In the genomic region with DNA sequence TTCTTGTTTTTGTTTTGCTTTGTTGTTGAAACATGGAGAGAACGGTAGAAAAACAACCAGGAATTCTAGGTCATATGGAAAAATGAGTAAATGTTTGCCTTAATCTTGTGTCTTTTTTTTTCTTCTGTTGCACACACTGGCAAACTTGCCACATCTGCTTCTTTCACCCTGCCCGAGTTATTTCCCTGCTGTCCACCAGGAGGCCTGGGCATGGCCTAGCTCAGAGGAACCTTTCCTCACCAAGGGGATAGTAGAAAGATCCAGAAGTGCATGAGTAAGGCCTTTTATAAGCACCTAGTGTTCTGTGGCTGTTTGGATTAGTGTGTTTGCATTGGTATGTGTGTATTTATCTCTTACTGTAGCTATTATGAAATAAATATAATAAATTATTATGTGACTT, we compare ENCODE assay signal across 9 mouse cellular contexts. TPM values are rescaled to one million over a fixed set of nuclear protein-coding genes. Genes with fewer than 3 reads are reported as not detected.
A peak's percentile ranks its signal among the peaks of the same experiment; 100 is the strongest.
DNase-seq lines count a peak whose midpoint lies in the region; ATAC-seq and TF ChIP-seq lines count a peak whose summit lies in the region.
"Had no signal": no experiment of that assay in that cellular context is flagged by ENCODE, and none has a peak within 500 bp of the region (broad histone marks: within the 10 kb centered on the region; RNA-seq: fewer than 3 reads in every experiment).

No protein-coding gene starts in this region.

- ATAC-seq in stomach, postnatal 0 days (ENCODE audit: low FRiP score, low TSS enrichment): peak; percentile 56; the same call in 1 of the 2 replicates
- ATAC-seq: forebrain, embryonic 13.5 days had no signal

- H3K27ac ChIP-seq in gastrocnemius, adult 2 months: 0 out of 2 replicates have a peak overlapping the region, but pooled peaks have one; percentile 0
- no peak overlapping the region for H3K27ac ChIP-seq in thymus, adult 2 months (ENCODE audit: control insufficient read depth, insufficient read depth, low read length)
- no peak overlapping the region for H3K27ac ChIP-seq in stomach, postnatal 0 days (replicated peaks)
- H3K27ac ChIP-seq: forebrain, embryonic 13.5 days had no signal

- no peaks in the 10 kb centered on the region for H3K4me1 ChIP-seq in thymus, adult 2 months (replicated peaks; ENCODE audit: control insufficient read depth, insufficient read depth, low read length)
- no peaks in the 10 kb centered on the region for H3K4me1 ChIP-seq in stomach, postnatal 0 days (replicated peaks; ENCODE audit: control insufficient read depth, insufficient read depth)
- H3K4me1 ChIP-seq: forebrain, embryonic 13.5 days had no signal

- no peaks in the 10 kb centered on the region for H3K36me3 ChIP-seq in thymus, adult 2 months (ENCODE audit: control insufficient read depth, insufficient read depth, low read length)
- H3K36me3 ChIP-seq in stomach, postnatal 0 days (ENCODE audit: control insufficient read depth, insufficient read depth, low read length): no peaks in the 10 kb centered on the region

- intact Hi-C loops in gastrocnemius, adult 2 months (cut with DNase I): no loop called here
- intact Hi-C loops in gastrocnemius, postnatal 14 days (cut with DNase I; ENCODE audit: low total_unique reads): no loop called here

- DNase-seq in gastrocnemius, adult 2 months: peak; percentile 27
- no peak for DNase-seq in gastrocnemius, postnatal 14 days
- DNase-seq in thymus, adult 2 months: peak; percentile 13
- no peak for DNase-seq in thymus, postnatal 0 days (ENCODE audit: low spot score)
- DNase-seq in kidney, adult 8-10 months: peak; percentile 31 to 55
- peak; percentile 30 for DNase-seq in stomach, postnatal 0 days (ENCODE audit: low spot score)
- DNase-seq in layer of hippocampus, adult 9-11 months: no peak
- DNase-seq in frontal cortex, postnatal 10 days (ENCODE audit: low spot score in 2 of 2): no peak

- WGBS in thymus, adult 2 months: 60% methylated on average over 2 of the region's 2 CpGs
- WGBS in stomach, postnatal 0 days: 48% methylated on average over 2 of the region's 2 CpGs

- no peak for TF ChIP-seq EP300 in stomach, postnatal 0 days (optimal IDR thresholded peaks at IDR 0.05)

- no peaks in the 10 kb centered on the region for H3K27me3 ChIP-seq in thymus, adult 2 months (ENCODE audit: control insufficient read depth, insufficient read depth, low read length)
- no peaks in the 10 kb centered on the region for H3K27me3 ChIP-seq in stomach, postnatal 0 days (ENCODE audit: control insufficient read depth, insufficient read depth, low read length)
- H3K27me3 ChIP-seq: forebrain, embryonic 13.5 days had no signal

- H3K9me3 ChIP-seq in stomach, postnatal 0 days (ENCODE audit: control insufficient read depth, low read length): no peaks in the 10 kb centered on the region
- H3K9me3 ChIP-seq: forebrain, embryonic 13.5 days had no signal

- H3K4me3 ChIP-seq in gastrocnemius, adult 2 months: no peak overlapping the region
- H3K4me3 ChIP-seq in thymus, adult 2 months (ENCODE audit: control insufficient read depth, insufficient read depth, low read length): no peak overlapping the region
- no peak overlapping the region for H3K4me3 ChIP-seq in stomach, postnatal 0 days (ENCODE audit: low read depth, low read length)
- H3K4me3 ChIP-seq: forebrain, embryonic 13.5 days had no signal

- TF ChIP-seq CTCF in gastrocnemius, adult 2 months (IDR thresholded peaks at IDR 0.05): peak; percentile 55
- TF ChIP-seq CTCF in thymus, adult 2 months (IDR thresholded peaks at IDR 0.05; ENCODE audit: borderline replicate concordance, control insufficient read depth, extremely low read depth, insufficient read depth, low read length, poor library complexity): no peak
- peak; percentile 73 for TF ChIP-seq CTCF in stomach, postnatal 0 days (IDR thresholded peaks at IDR 0.05; ENCODE audit: low read depth)

- H3K9ac ChIP-seq in stomach, postnatal 0 days (ENCODE audit: low read length): no peak overlapping the region
- H3K9ac ChIP-seq: forebrain, embryonic 13.5 days had no signal

- no peak for TF ChIP-seq POLR2A in thymus, adult 2 months (IDR thresholded peaks at IDR 0.05; ENCODE audit: control insufficient read depth, extremely low read depth, insufficient read depth, low read length, poor library complexity)

- no peak overlapping the region for H3K4me2 ChIP-seq in stomach, postnatal 0 days (replicated peaks; ENCODE audit: low read depth)
- H3K4me2 ChIP-seq: forebrain, embryonic 13.5 days had no signal

RNA-seq across cellular contexts. Expression of a gene that starts 34.2 kb away (rescaled TPM):
- 10 to 100 TPM; 42.5 to 58.4 TPM for total RNA-seq in gastrocnemius, adult 2 months (2021)
- total RNA-seq in gastrocnemius, postnatal 14 days (2021): 10 to 100 TPM; 73.4 to 96.4 TPM
- 10.2 and 14.6 TPM in 2 replicates for polyA plus RNA-seq in thymus, adult 2 months (2012; rRNA removed)
- polyA plus RNA-seq in thymus, postnatal 0 days (2015; fragmentation: Nextera tagmentation; extraction: Ambion mirVana): 8.2 and 8.3 TPM in 2 replicates
- 35.6 and 53.9 TPM in 2 replicates for polyA plus RNA-seq in stomach, postnatal 0 days (2015; fragmentation: Nextera tagmentation; extraction: Ambion mirVana)
- polyA plus RNA-seq: forebrain, embryonic 13.5 days had no signal

Comparison
In these comparisons a context has a peak if more than half of its experiments do, and no peak if none do; other contexts are left out.
1. DNase-seq: peak in gastrocnemius, adult 2 months (single experiment), thymus, adult 2 months (single experiment), kidney, adult 8-10 months (2 of 2) and stomach, postnatal 0 days (single experiment); none in gastrocnemius, postnatal 14 days (single experiment), thymus, postnatal 0 days (single experiment), layer of hippocampus, adult 9-11 months (single experiment) and frontal cortex, postnatal 10 days (0 of 2).